Mouse (Mus musculus): ENCODE data around the gene Sectm1b. TPM values are rescaled to one million over a fixed set of nuclear protein-coding genes. Genes with fewer than 3 reads are reported as not detected.
"Not testable (repeated sequence)": the region's sequence is repeated elsewhere in the genome, so short reads cannot be mapped to it uniquely, and the experiment has no call there.

Sectm1b gene
- polyA plus RNA-seq, 1 experiment from 2014 or later, result not detected

GRCm38 (mm10) chr11:121064197-121064596, 828 bp upstream of the Sectm1b start:
- Histone ChIP-seq H3K36me3 (no peaks in the 10 kb centered on the region), H3K4me1 (replicated peaks) (no peaks in the 10 kb centered on the region), H3K27ac (replicated peaks) (no peak overlapping the region), H3K4me3 (no peak overlapping the region), H3K9ac (no peak overlapping the region), H3K9me3 (no peaks in the 10 kb centered on the region), H3K4me2 (no peak overlapping the region), H3K27me3 (no peaks in the 10 kb centered on the region)
- ATAC-seq (ENCODE audit: low FRiP score, low read depth), result no peak
- WGBS, result 90% methylated on average over 3 of the region's 3 CpGs

GRCm38 (mm10) chr11:121061615-121062014, 1.8 kb downstream of the Sectm1b start:
- Histone ChIP-seq H3K4me2 (no peak overlapping the region), H3K9me3 (no peaks in the 10 kb centered on the region), H3K4me1 (replicated peaks) (no peaks in the 10 kb centered on the region), H3K4me3 (no peak overlapping the region), H3K9ac (no peak overlapping the region), H3K36me3 (no peaks in the 10 kb centered on the region), H3K27ac (replicated peaks) (no peak overlapping the region), H3K27me3 (no peaks in the 10 kb centered on the region)
- ATAC-seq (ENCODE audit: low FRiP score, low read depth), result no peak
- 75% methylated on average over 8 of the region's 8 CpGs for WGBS

GRCm38 (mm10) chr11:121060401-121061067, 2.8 kb downstream of the Sectm1b start:
- not testable (repeated sequence) for ATAC-seq (ENCODE audit: low FRiP score, low read depth); H3K4me2 ChIP-seq; H3K4me3 ChIP-seq; H3K36me3 ChIP-seq; H3K9me3 ChIP-seq; H3K4me1 ChIP-seq (replicated peaks); H3K27ac ChIP-seq (replicated peaks); H3K9ac ChIP-seq; H3K27me3 ChIP-seq
- WGBS, result 96% methylated on average over 6 of the region's 6 CpGs

GRCm38 (mm10) chr11:121059471-121059870, 3.9 kb downstream of the Sectm1b start:
- Histone ChIP-seq H3K27me3 (no peaks in the 10 kb centered on the region), H3K9ac (no peak overlapping the region), H3K4me2 (no peak overlapping the region), H3K9me3 (no peaks in the 10 kb centered on the region), H3K4me1 (replicated peaks) (no peaks in the 10 kb centered on the region), H3K4me3 (no peak overlapping the region), H3K36me3 (no peaks in the 10 kb centered on the region), H3K27ac (replicated peaks) (no peak overlapping the region)
- WGBS, result 93% methylated on average over 4 of the region's 4 CpGs
- no peak for ATAC-seq (ENCODE audit: low FRiP score, low read depth)

- no peak overlapping the region for H3K27ac ChIP-seq (replicated peaks)
- no peaks in the 10 kb centered on the region for H3K27me3 ChIP-seq
- H3K9me3 ChIP-seq, result no peaks in the 10 kb centered on the region
- no peak overlapping the region for H3K9ac ChIP-seq
- H3K4me3 ChIP-seq, result no peak overlapping the region
- no peaks in the 10 kb centered on the region for H3K4me1 ChIP-seq (replicated peaks)
- no peak for ATAC-seq (ENCODE audit: low FRiP score, low read depth)
- no peak overlapping the region for H3K4me2 ChIP-seq
- 92% methylated on average over 4 of the region's 4 CpGs for WGBS
- no peaks in the 10 kb centered on the region for H3K36me3 ChIP-seq
These were observed 4.4 kb downstream of the Sectm1b start for GRCm38 (mm10) chr11:121058956-121059355.

- Histone ChIP-seq H3K36me3 (no peaks in the 10 kb centered on the region), H3K4me1 (replicated peaks) (no peaks in the 10 kb centered on the region), H3K4me2 (no peak overlapping the region), H3K9me3 (no peaks in the 10 kb centered on the region), H3K27ac (replicated peaks) (no peak overlapping the region), H3K9ac (no peak overlapping the region), H3K27me3 (no peaks in the 10 kb centered on the region), H3K4me3 (no peak overlapping the region)
- no peak for ATAC-seq (ENCODE audit: low FRiP score, low read depth)
- WGBS, result 83% methylated on average over 5 of the region's 5 CpGs
These were observed 5.2 kb downstream of the Sectm1b start for GRCm38 (mm10) chr11:121058122-121058521.

- Histone ChIP-seq H3K27me3 (no peaks in the 10 kb centered on the region), H3K36me3 (no peaks in the 10 kb centered on the region), H3K9me3 (no peaks in the 10 kb centered on the region), H3K27ac (replicated peaks) (no peak overlapping the region), H3K4me3 (no peak overlapping the region), H3K4me1 (replicated peaks) (no peaks in the 10 kb centered on the region), H3K9ac (no peak overlapping the region), H3K4me2 (no peak overlapping the region)
- WGBS, result 78% methylated on average over 7 of the region's 7 CpGs
- ATAC-seq (ENCODE audit: low FRiP score, low read depth), result no peak
These were observed 6.7 kb downstream of the Sectm1b start for GRCm38 (mm10) chr11:121056536-121057236.

- 0 out of 2 replicates have a peak, but pooled peaks have one; percentile 61 for ATAC-seq (ENCODE audit: low FRiP score, low read depth)
- Histone ChIP-seq H3K9ac (no peak overlapping the region), H3K4me1 (replicated peaks) (no peaks in the 10 kb centered on the region), H3K4me2 (no peak overlapping the region), H3K4me3 (no peak overlapping the region), H3K27me3 (no peaks in the 10 kb centered on the region), H3K9me3 (no peaks in the 10 kb centered on the region), H3K36me3 (no peaks in the 10 kb centered on the region), H3K27ac (replicated peaks) (no peak overlapping the region)
- WGBS, result 16% methylated on average over 8 of the region's 8 CpGs
These were observed 9.8 kb downstream of the Sectm1b start for GRCm38 (mm10) chr11:121053536-121053935.

GRCm38 (mm10) chr11:121052387-121052786, 11.0 kb downstream of the Sectm1b start:
- H3K36me3 ChIP-seq, result no peaks in the 10 kb centered on the region
- no peak overlapping the region for H3K4me2 ChIP-seq
- no peak overlapping the region for H3K4me3 ChIP-seq
- 76% methylated on average over 4 of the region's 4 CpGs for WGBS
- no peaks in the 10 kb centered on the region for H3K4me1 ChIP-seq (replicated peaks)
- no peak overlapping the region for H3K9ac ChIP-seq
- H3K27me3 ChIP-seq, result no peaks in the 10 kb centered on the region
- H3K9me3 ChIP-seq, result no peaks in the 10 kb centered on the region
- ATAC-seq (ENCODE audit: low FRiP score, low read depth), result no peak
- H3K27ac ChIP-seq (replicated peaks), result no peak overlapping the region

- H3K4me1 ChIP-seq (replicated peaks), result no peaks in the 10 kb centered on the region
- H3K36me3 ChIP-seq, result no peaks in the 10 kb centered on the region
- no peak overlapping the region for H3K4me3 ChIP-seq
- no peak overlapping the region for H3K27ac ChIP-seq (replicated peaks)
- ATAC-seq (ENCODE audit: low FRiP score, low read depth), result no peak
- H3K9ac ChIP-seq, result no peak overlapping the region
- no peaks in the 10 kb centered on the region for H3K27me3 ChIP-seq
- no peaks in the 10 kb centered on the region for H3K9me3 ChIP-seq
- WGBS, result 54% methylated on average over 1 of the region's 1 CpGs
- no peak overlapping the region for H3K4me2 ChIP-seq
These were observed 11.6 kb downstream of the Sectm1b start for GRCm38 (mm10) chr11:121051793-121052192.

GRCm38 (mm10) chr11:121049840-121050239, 13.5 kb downstream of the Sectm1b start:
- H3K36me3 ChIP-seq, result no peaks in the 10 kb centered on the region
- H3K4me1 ChIP-seq (replicated peaks), result no peaks in the 10 kb centered on the region
- no peak for ATAC-seq (ENCODE audit: low FRiP score, low read depth)
- WGBS, result 88% methylated on average over 1 of the region's 1 CpGs
- H3K9ac ChIP-seq, result no peak overlapping the region
- no peak overlapping the region for H3K4me3 ChIP-seq
- no peaks in the 10 kb centered on the region for H3K27me3 ChIP-seq
- no peak overlapping the region for H3K27ac ChIP-seq (replicated peaks)
- no peaks in the 10 kb centered on the region for H3K9me3 ChIP-seq
- no peak overlapping the region for H3K4me2 ChIP-seq

- H3K4me3 ChIP-seq, result no peak overlapping the region
- no peak overlapping the region for H3K9ac ChIP-seq
- no peaks in the 10 kb centered on the region for H3K27me3 ChIP-seq
- H3K27ac ChIP-seq (replicated peaks), result no peak overlapping the region
- no peak overlapping the region for H3K4me2 ChIP-seq
- H3K9me3 ChIP-seq, result no peaks in the 10 kb centered on the region
- no peak for ATAC-seq (ENCODE audit: low FRiP score, low read depth)
- no peaks in the 10 kb centered on the region for H3K4me1 ChIP-seq (replicated peaks)
- H3K36me3 ChIP-seq, result no peaks in the 10 kb centered on the region
- WGBS, result 70% methylated on average over 2 of the region's 2 CpGs
These were observed 15.5 kb downstream of the Sectm1b start for GRCm38 (mm10) chr11:121047826-121048399.

All from hindbrain, embryonic 15.5 days (tissue).